Mouse (Mus musculus) midbrain, postnatal 0 days (tissue): ENCODE results near the gene Slc16a2. TPM values are rescaled to one million over a fixed set of nuclear protein-coding genes. Genes with fewer than 3 reads are reported as not detected.

Experiments
- ATAC-seq: fragments of 200-750 bp; cut with Nextera tagmentation; 2 replicates; pipeline ENCODE4 v1.8.0; 2017; ENCODE audit warnings: moderate number of reproducible peaks, mild to moderate bottlenecking, moderate TSS enrichment, moderate library complexity; ENCODE audit not compliant: low FRiP score
- DNase-seq: peaks from one replicate; pipeline ENCODE4 v3.0.0-alpha.2; 2015; ENCODE audit warnings: low spot score
- H3K27ac ChIP-seq: fragments of 300-500 bp; sonication (generic); 2 replicates; pipeline ENCODE4 v1.5.1; 2014; ENCODE audit warnings: low read depth, mild to moderate bottlenecking, low read length, mixed read lengths
- H3K27me3 ChIP-seq: fragments of 300-500 bp; sonication (generic); 2 replicates; pipeline ENCODE4 v1.6.1; 2014; ENCODE audit warnings: low read length, control low read depth, mixed read lengths; ENCODE audit not compliant: insufficient read depth
- H3K36me3 ChIP-seq: fragments of 300-500 bp; sonication (generic); 2 replicates; pipeline ENCODE4 v1.6.1; 2014; ENCODE audit warnings: low read length, control low read depth, mixed read lengths; ENCODE audit not compliant: insufficient read depth
- H3K4me1 ChIP-seq: fragments of 300-500 bp; sonication (generic); 2 replicates; pipeline ENCODE4 v1.6.1; 2014; ENCODE audit warnings: mild to moderate bottlenecking, control low read depth, antibody characterized with exemption, low read length, mixed read lengths; ENCODE audit not compliant: insufficient read depth
- H3K4me2 ChIP-seq: fragments of 300-500 bp; sonication (generic); 2 replicates; pipeline ENCODE4 v1.6.1; 2014; ENCODE audit warnings: low read depth, mild to moderate bottlenecking, low read length, mixed read lengths; ENCODE audit not compliant: poor library complexity, severe bottlenecking
- H3K4me3 ChIP-seq: fragments of 300-500 bp; sonication (generic); 2 replicates; pipeline ENCODE4 v1.5.1; 2014; ENCODE audit warnings: low read depth, mild to moderate bottlenecking, low read length, moderate library complexity
- H3K9ac ChIP-seq: fragments of 300-500 bp; sonication (generic); replicated peaks from 2 replicates; pipeline ENCODE4 v1.6.1; 2014; ENCODE audit warnings: mild to moderate bottlenecking, low read length, moderate library complexity, mixed read lengths; ENCODE audit not compliant: poor library complexity, severe bottlenecking
- H3K9me3 ChIP-seq: fragments of 300-500 bp; sonication (generic); 2 replicates; pipeline ENCODE4 v1.6.1; 2016; ENCODE audit warnings: low read length, control low read depth
- CTCF ChIP-seq: IDR thresholded peaks from 2 replicates; pipeline ENCODE4 v1.5.1; 2016; ENCODE audit warnings: antibody characterized with exemption, mild to moderate bottlenecking
- WGBS: fragments of 180-500 bp; shearing (Covaris S2); extraction: QIAGEN DNeasy Blood & Tissue Kit; methylation state at CpG from one replicate; pipeline ENCODE4 v1.1.7; 2014; 5-methylcytosine and 5-hydroxymethylcytosine counted together
- polyA plus RNA-seq: library from polyadenylated mRNA; unstranded; fragments of >200 nt; fragmentation: Nextera tagmentation; extraction: Ambion mirVana; gene quantifications from 2 replicates; pipeline ENCODE4 v1.2.1, GENCODE M21; 2015
- total RNA-seq: library from RNA; depleted of rRNA; stranded (reverse); fragments of >200 nt; gene quantifications from 2 replicates; pipeline ENCODE4 v1.2.3, GENCODE M21; 2014; rRNA removed

Gene Slc16a2
- total and polyA plus RNA-seq, 2 experiments from 2014 or later = 25.3 to 48.4 TPM

GRCm38 (mm10) chrX:103658985-103659384 lies 162.8 kb downstream of the Slc16a2 start:
- Histone ChIP-seq H3K27me3 (peaks cover 3% of the 10 kb centered on the region; the same call in 1 of the 2 replicates), H3K4me2 (no peak overlapping the region), H3K4me3 (no peak overlapping the region), H3K27ac (no peak overlapping the region), H3K9ac (no peak overlapping the region), H3K4me1 (no peaks in the 10 kb centered on the region), H3K9me3 (no peaks in the 10 kb centered on the region), H3K36me3 (no peaks in the 10 kb centered on the region)
- ATAC-seq (0 out of 2 replicates have a peak, but pooled peaks have one; percentile 49), DNase-seq (peak; percentile 1)
- no peak for TF ChIP-seq CTCF
- 27% methylated on average over 3 of the region's 4 CpGs for WGBS

- TF ChIP-seq CTCF = no peak
- H3K9ac ChIP-seq = no peak overlapping the region
- no peaks in the 10 kb centered on the region for H3K36me3 ChIP-seq
- no peaks in the 10 kb centered on the region for H3K4me1 ChIP-seq
- 36% methylated on average over 2 of the region's 2 CpGs for WGBS
- H3K4me2 ChIP-seq = no peak overlapping the region
- H3K9me3 ChIP-seq = no peaks in the 10 kb centered on the region
- no peak overlapping the region for H3K27ac ChIP-seq
- no peaks in the 10 kb centered on the region; the same call in 1 of the 2 replicates for H3K27me3 ChIP-seq
- ATAC-seq (no peak), DNase-seq (no peak)
- no peak overlapping the region for H3K4me3 ChIP-seq
These were observed 168.8 kb downstream of the Slc16a2 start for GRCm38 (mm10) chrX:103653021-103653420.

- Histone ChIP-seq H3K4me2 (no peak overlapping the region), H3K4me1 (no peaks in the 10 kb centered on the region), H3K27me3 (no peaks in the 10 kb centered on the region; the same call in 1 of the 2 replicates), H3K9me3 (no peaks in the 10 kb centered on the region), H3K27ac (no peak overlapping the region), H3K9ac (no peak overlapping the region), H3K4me3 (no peak overlapping the region), H3K36me3 (no peaks in the 10 kb centered on the region)
- no peak for TF ChIP-seq CTCF
- DNase-seq (no peak), ATAC-seq (no peak)
- 50% methylated on average over 1 of the region's 1 CpGs for whole genome bisulfite sequencing
These were observed 169.7 kb downstream of the Slc16a2 start for GRCm38 (mm10) chrX:103652048-103652447.

Other genes starting within 250 kb of the Slc16a2 start
- not detected in 2 replicates for gene Zcchc13, start 191.4 kb downstream of the Slc16a2 start, total RNA-seq
- not detected in 2 replicates for gene Zcchc13, start 191.4 kb downstream of the Slc16a2 start, polyA plus RNA-seq
- 37.7 and 47.3 TPM in 2 replicates for gene Rlim, start 159.3 kb upstream of the Slc16a2 start, total RNA-seq
- gene Rlim, start 159.3 kb upstream of the Slc16a2 start, polyA plus RNA-seq = 16.4 and 20.1 TPM in 2 replicates